ENCODE assay signal across 11 mouse cellular contexts in genomic region chr8:106816431-106817170, GRCm38 (mm10). TPM values are rescaled to one million over a fixed set of nuclear protein-coding genes. Genes with fewer than 3 reads are reported as not detected.
DNase-seq lines count a peak whose midpoint lies in the region; ATAC-seq and TF ChIP-seq lines count a peak whose summit lies in the region.
"Had no signal": no experiment of that assay in that cellular context is flagged by ENCODE, and none has a peak within 500 bp of the region (broad histone marks: within the 10 kb centered on the region; RNA-seq: fewer than 3 reads in every experiment).

No protein-coding gene starts in this region.

- no peak overlapping the region for H3K4me3 ChIP-seq in heart, postnatal 0 days (ENCODE audit: low read depth, low read length)
- H3K4me3 ChIP-seq in stomach, postnatal 0 days (ENCODE audit: low read depth, low read length): no peak overlapping the region
- H3K4me3 ChIP-seq: limb, embryonic 12.5 days had no signal

- H3K27me3 ChIP-seq in heart, postnatal 0 days (ENCODE audit: control insufficient read depth, insufficient read depth, low read length): no peaks in the 10 kb centered on the region
- H3K27me3 ChIP-seq in stomach, postnatal 0 days (ENCODE audit: control insufficient read depth, insufficient read depth, low read length): no peaks in the 10 kb centered on the region
- H3K27me3 ChIP-seq: limb, embryonic 12.5 days had no signal

- no peak for ATAC-seq in heart, postnatal 0 days (ENCODE audit: insufficient read depth, low read depth)
- no peak for ATAC-seq in stomach, postnatal 0 days (ENCODE audit: low FRiP score, low TSS enrichment)
- ATAC-seq in megakaryocyte, adult 5-6 weeks (ENCODE audit: poor library complexity, severe bottlenecking): no peak
- no peak for ATAC-seq in erythroblast, adult 5-6 weeks (replicated peaks; ENCODE audit: low FRiP score, poor library complexity, severe bottlenecking)

- peaks cover 12% of the 10 kb centered on the region for H3K4me1 ChIP-seq in heart, postnatal 0 days (ENCODE audit: control insufficient read depth, insufficient read depth)
- H3K4me1 ChIP-seq in stomach, postnatal 0 days (replicated peaks; ENCODE audit: control insufficient read depth, insufficient read depth): 0 out of 2 replicates have a peak, but pooled peaks cover 6% of the 10 kb centered on the region

- H3K27ac ChIP-seq in heart, postnatal 0 days (ENCODE audit: low read depth): peak overlapping the region; percentile 27; the same call in 1 of the 2 replicates
- H3K27ac ChIP-seq in stomach, postnatal 0 days (replicated peaks): peak overlapping the region; percentile 71
- H3K27ac ChIP-seq: limb, embryonic 12.5 days had no signal

- no peak for DNase-seq in heart, postnatal 0 days (ENCODE audit: low spot score)
- no peak for DNase-seq in heart, adult 8-10 months (ENCODE audit: low spot score)
- peak; percentile 33 for DNase-seq in right cerebral cortex, postnatal 4 days
- DNase-seq in right cerebral cortex, postnatal 14 days: no peak
- peak; percentile 51 to 61 for DNase-seq in kidney, postnatal 25 days
- no peak for DNase-seq in stomach, postnatal 0 days (ENCODE audit: low spot score)
- DNase-seq: heart, postnatal 36 days; right cerebral cortex, postnatal 25 days had no signal

- no peak for TF ChIP-seq EP300 in heart, postnatal 0 days (IDR thresholded peaks at IDR 0.05; ENCODE audit: low read depth)
- no peak for TF ChIP-seq EP300 in stomach, postnatal 0 days (optimal IDR thresholded peaks at IDR 0.05)

- 71% methylated on average over 9 of the region's 9 CpGs for WGBS in heart, postnatal 0 days
- 33% methylated on average over 9 of the region's 9 CpGs for whole genome bisulfite sequencing in stomach, postnatal 0 days

- 0 out of 2 replicates have a peak, but pooled peaks cover 3% of the 10 kb centered on the region for H3K36me3 ChIP-seq in heart, postnatal 0 days (replicated peaks; ENCODE audit: control insufficient read depth, insufficient read depth, low read length)
- no peaks in the 10 kb centered on the region; the same call in 1 of the 2 replicates for H3K36me3 ChIP-seq in stomach, postnatal 0 days (ENCODE audit: control insufficient read depth, insufficient read depth, low read length)

- H3K9me3 ChIP-seq in heart, postnatal 0 days (replicated peaks; ENCODE audit: control insufficient read depth, low read length): no peaks in the 10 kb centered on the region
- H3K9me3 ChIP-seq in stomach, postnatal 0 days (ENCODE audit: control insufficient read depth, low read length): no peaks in the 10 kb centered on the region
- H3K9me3 ChIP-seq: limb, embryonic 12.5 days had no signal

- TF ChIP-seq CTCF in heart, postnatal 0 days (IDR thresholded peaks at IDR 0.05; ENCODE audit: low read depth): no peak
- TF ChIP-seq CTCF in stomach, postnatal 0 days (IDR thresholded peaks at IDR 0.05; ENCODE audit: low read depth): no peak

- no peak overlapping the region for H3K4me2 ChIP-seq in heart, postnatal 0 days (ENCODE audit: low read depth, low read length)
- peak overlapping the region; percentile 25; the same call in 1 of the 2 replicates for H3K4me2 ChIP-seq in stomach, postnatal 0 days (replicated peaks; ENCODE audit: low read depth)
- H3K4me2 ChIP-seq: limb, embryonic 12.5 days had no signal

- no peak overlapping the region for H3K9ac ChIP-seq in heart, postnatal 0 days (replicated peaks; ENCODE audit: low read depth, low read length)
- no peak overlapping the region for H3K9ac ChIP-seq in stomach, postnatal 0 days (ENCODE audit: low read length)
- H3K9ac ChIP-seq: limb, embryonic 12.5 days had no signal

RNA-seq across cellular contexts. Expression of gene Has3, which starts 53.4 kb away (rescaled TPM):
- 2.5 and 4.6 TPM in 2 replicates for total RNA-seq in heart, postnatal 0 days (2014; rRNA removed; ENCODE audit: low replicate concordance)
- polyA plus RNA-seq in heart, postnatal 0 days (2015; fragmentation: Nextera tagmentation; extraction: Ambion mirVana): 0.11 and 0.14 TPM in 2 replicates
- total RNA-seq in heart, adult 8-10 months (2022): 1 to 10 TPM in 2 of 4 experiments, under 1 TPM in 2; 0.62 to 1.3 (median 1.0) TPM
- polyA plus RNA-seq in stomach, postnatal 0 days (2015; fragmentation: Nextera tagmentation; extraction: Ambion mirVana): 0.28 and 0.40 TPM in 2 replicates
- not detected in 2 replicates for total RNA-seq in megakaryocyte, adult 5-6 weeks (2015)
- 0.16 TPM in 1 of 2 replicates, not detected in the other for total RNA-seq in megakaryocyte, adult 5-6 weeks (2017)
- total RNA-seq in erythroblast, adult 5-6 weeks (2015; ENCODE audit: low replicate concordance): not detected in 2 replicates
- total RNA-seq in erythroblast, adult 5-6 weeks (2017; ENCODE audit: low replicate concordance): not detected in 2 replicates

Comparison
In these comparisons a context has a peak if more than half of its experiments do, and no peak if none do; other contexts are left out.
1. DNase-seq: peak in right cerebral cortex, postnatal 4 days (single experiment) and kidney, postnatal 25 days (2 of 2); none in heart, postnatal 0 days (single experiment), heart, adult 8-10 months (single experiment), right cerebral cortex, postnatal 14 days (single experiment) and stomach, postnatal 0 days (single experiment).